Mouse (Mus musculus) regulatory T cell (primary cell): Measurements from ENCODE around the gene Ankrd10.

ENCODE experiments used
- in situ Hi-C: fragments of 300-600 bp; cut with MboI, MseI; formaldehyde crosslinking; loops from one replicate; pipeline ENCODE4 v1.15.1; 2025; ENCODE audit warnings: high pct_unique_total_duplicates

Gene Ankrd10

DNA sequence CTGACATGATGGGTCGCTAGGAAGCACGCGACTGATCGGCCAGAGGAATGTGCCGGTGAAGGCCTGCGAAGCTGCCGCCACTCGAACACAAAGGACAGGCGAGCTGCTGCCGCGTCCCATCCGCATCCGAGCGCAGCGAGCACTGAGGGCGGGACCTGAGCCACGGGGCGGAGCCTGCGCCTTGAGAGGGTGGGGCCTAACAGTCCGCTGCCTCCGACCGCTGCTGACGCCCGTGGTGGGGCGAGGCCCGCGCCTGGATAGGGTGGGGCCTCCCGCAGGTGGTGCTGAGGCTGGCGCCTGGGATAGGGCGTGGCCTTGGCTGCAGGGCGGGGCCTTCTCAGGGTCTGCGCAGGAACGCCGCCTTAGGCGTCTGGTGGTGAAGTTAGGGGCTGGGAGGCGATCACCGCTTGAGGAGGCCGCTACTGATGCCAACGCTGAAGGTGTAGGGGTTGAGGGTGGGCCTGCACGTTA, at the start of gene Ankrd10:
TSS of gene Ankrd10 (minus strand) at position 147 of the 471 bp plus-strand sequence.
- in situ Hi-C loops: loop anchor here (10.0 kb wide), 1 partner anchor 1039 kb away; the partner anchor contains the start of gene Tubgcp3

- in situ Hi-C loops: no loop called here
These were observed 49.0 kb upstream of the Ankrd10 start for GRCm38 (mm10) chr8:11684558-11684957.

GRCm38 (mm10) chr8:11668308-11668707, 32.8 kb upstream of the Ankrd10 start:
- in situ Hi-C loops: loop anchor here (5.0 kb wide), 1 partner anchor 914 kb away; no protein-coding TSS in a partner anchor

GRCm38 (mm10) chr8:11666023-11666716, 30.6 kb upstream of the Ankrd10 start:
- in situ Hi-C loops: loop anchor here (5.0 kb wide), 1 partner anchor 916 kb away; no protein-coding TSS in a partner anchor

- in situ Hi-C loops: no loop called here
These were observed 26.4 kb upstream of the Ankrd10 start for GRCm38 (mm10) chr8:11661969-11662368.

GRCm38 (mm10) chr8:11650021-11650420, 14.5 kb upstream of the Ankrd10 start:
- in situ Hi-C loops: no loop called here

GRCm38 (mm10) chr8:11643123-11643522, 7.6 kb upstream of the Ankrd10 start:
- in situ Hi-C loops: no loop called here

DNA sequence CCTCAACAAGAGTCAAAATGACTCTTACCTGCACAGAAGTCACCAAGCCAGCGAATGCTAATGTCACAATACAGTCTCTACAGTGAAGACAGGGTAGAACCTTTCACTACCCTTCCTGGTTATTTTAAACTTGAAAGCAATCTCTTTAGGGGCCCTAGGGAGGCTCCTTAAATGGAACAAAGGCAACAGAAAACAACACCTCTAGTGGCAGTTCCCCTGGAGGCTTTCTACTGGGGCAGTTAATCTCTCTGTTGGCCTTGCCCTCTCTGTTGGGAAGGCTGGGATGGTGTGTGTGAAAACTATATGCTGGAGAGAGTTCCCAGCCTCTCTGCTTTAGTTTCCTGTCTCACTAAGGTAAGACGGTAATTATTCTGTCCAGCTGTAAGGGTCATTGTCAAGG, 5.0 kb upstream of the Ankrd10 start:
- in situ Hi-C loops: no loop called here

GRCm38 (mm10) chr8:11637531-11637930, 2.0 kb upstream of the Ankrd10 start:
- in situ Hi-C loops: loop anchor here (10.0 kb wide), 1 partner anchor 1037 kb away; the partner anchor contains the start of gene Tubgcp3

DNA sequence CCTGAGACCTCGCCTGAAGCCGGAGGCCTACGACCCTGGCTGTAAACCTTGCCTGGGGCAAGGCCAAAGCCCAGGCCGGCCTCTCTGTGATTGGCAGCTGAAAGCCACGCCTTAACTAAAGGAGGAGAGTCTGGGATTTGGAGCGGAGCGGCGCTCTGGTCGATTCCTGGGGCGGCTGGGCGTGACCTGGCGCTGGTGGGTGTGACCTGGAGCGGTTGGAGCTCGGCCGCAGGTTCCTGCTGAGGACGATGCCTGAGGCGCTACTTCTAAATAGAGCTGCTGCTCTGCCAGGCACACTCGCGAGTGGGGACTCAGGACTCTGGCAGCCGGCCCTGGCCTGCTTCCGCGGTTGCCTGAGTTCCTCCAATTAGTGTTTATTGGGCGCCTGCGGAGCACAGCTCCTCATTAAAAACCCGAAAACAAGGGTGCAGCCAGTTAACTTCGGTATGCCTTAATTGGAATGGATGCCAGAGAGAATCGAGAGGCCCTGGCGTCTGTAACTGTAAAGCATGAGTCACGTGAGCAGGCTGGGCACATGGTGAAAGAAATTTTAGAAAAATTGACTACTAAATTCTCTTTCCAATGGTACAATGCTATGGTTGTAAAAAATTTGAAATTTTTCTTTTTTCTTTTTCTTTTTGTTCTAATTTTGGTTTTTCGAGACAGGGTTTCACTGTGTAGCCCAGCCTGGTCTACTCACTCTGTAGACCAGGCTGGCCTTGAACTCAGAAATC, 934 bp upstream of the Ankrd10 start:
- in situ Hi-C loops: loop anchor here (10.0 kb wide), 1 partner anchor 1038 kb away; the partner anchor contains the start of gene Tubgcp3

DNA sequence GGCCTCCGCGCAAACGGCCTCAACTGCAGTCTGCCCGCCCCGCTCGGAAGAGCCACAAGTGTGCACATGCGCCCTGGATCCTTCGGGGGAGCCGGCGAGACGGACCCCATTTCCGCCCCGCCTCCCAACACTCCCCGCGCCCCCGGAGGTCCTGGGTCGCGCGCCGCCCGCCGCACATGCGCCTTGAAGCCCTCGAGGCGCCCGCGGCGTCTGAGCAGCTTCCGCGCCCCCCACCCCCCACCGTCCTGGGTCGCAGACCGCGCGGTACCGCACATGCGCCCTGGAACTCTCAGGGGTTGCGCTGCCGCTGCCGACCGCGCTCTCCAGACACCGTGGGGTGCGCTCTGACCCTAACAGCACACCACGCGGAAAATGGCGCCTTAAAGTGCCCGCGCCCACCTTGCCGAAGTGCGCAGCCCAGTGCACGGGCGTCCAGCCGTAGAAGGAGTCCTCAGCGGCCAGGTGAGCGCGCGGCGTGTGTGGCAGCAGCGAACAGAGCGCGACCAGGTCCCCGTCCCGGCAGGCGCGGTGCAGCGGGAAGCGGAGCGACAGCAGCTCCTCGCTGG, 462 bp downstream of the Ankrd10 start:
- in situ Hi-C loops: loop anchor here (10.0 kb wide), 1 partner anchor 1040 kb away; the partner anchor contains the start of gene Tubgcp3

DNA sequence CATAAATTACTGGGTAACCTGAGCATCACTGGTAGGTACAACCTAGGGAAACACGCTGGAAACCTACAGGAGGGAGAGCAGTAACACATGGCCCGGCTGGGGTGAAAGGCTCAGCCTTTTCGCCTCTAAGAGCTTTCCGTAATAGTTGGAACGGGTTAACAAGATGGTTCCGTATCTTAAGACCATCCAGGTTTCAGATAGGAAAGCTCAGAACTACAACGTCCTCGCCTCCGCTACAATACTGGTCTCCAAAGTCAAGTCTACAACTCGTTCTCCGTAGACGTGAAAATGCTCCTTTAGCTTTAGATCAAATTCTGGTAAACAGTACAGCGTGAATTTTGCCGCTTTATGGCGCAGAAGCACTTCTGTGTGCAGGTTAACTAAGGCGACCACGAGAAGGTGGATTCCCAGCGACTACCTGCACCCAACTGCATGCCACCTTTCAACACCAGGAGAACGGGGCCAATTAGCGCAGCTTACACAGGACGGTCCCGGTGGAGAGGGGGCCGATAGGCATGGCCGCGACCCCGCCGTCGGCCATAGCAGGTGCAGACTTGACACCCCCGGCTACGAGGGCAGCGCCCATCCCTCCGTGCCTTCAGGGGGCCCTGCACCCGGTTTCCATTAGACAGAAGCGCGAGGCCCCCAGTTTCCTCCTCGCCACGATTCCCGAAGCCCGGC, 1.1 kb downstream of the Ankrd10 start:
- in situ Hi-C loops: loop anchor here (10.0 kb wide), 1 partner anchor 1040 kb away; the partner anchor contains the start of gene Tubgcp3

DNA sequence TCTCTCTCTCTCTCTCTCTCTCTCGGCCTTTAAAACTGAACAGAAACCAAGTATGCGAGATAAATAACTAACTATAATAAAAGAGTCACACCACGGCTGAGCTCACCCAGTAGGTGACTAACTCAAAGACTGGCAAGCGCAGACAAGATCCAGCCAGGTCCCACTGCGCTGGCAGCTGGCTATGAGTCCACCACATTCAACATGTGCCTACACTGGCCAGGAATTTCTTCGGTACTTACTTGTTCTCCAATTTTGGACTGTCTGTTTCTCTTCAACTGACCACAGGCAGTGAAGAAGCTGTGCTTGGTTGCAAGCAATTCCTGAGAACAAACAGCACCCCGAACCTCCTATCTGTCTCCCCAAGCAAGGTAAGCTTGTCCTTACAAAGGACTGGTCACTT, 2.1 kb downstream of the Ankrd10 start:
- in situ Hi-C loops: loop anchor here (10.0 kb wide), 1 partner anchor 1041 kb away; the partner anchor contains the start of gene Tubgcp3

DNA sequence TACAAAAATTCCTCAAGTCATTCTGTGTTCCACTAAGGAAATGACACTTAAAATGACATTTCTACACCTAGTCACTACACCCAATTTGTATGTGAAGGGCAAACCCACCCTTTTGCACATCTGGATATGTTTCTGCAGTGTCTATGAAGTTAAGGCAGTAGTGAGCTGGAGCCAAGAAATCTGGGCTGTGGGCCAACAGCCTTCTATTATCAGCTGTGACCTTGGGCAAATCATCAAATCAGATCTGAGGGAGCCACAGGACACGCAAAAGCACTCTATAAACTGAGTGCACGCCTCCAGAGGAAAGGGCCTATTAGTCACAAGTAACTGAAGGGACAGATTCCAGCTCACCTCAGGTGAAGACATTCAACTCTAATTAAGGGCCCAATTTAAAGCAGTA, 3.2 kb downstream of the Ankrd10 start:
- in situ Hi-C loops: loop anchor here (10.0 kb wide), 1 partner anchor 1042 kb away; the partner anchor contains the start of gene Tubgcp3

- in situ Hi-C loops: no loop called here
These were observed 6.4 kb downstream of the Ankrd10 start for GRCm38 (mm10) chr8:11629206-11629605.

- in situ Hi-C loops: no loop called here
These were observed 6.9 kb downstream of the Ankrd10 start for GRCm38 (mm10) chr8:11628506-11629132.

DNA sequence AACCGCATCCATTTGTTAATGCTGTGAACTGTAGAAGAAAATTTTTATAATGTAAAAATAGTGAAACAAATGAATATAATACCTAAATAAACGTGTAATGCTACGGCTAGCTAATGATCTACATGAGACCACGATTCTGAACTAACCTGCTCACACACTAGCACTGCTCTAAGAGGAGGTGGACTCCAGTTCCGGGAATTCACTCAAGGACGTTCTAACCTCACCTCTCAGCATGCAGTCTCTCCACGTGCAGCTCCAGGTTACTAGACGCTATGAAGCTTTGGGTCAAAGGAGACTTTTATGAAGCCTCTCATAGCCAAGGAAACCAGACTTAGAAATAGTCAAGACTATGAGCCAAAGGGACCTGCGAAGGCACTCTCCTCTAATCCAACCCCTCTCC, 7.8 kb downstream of the Ankrd10 start:
- in situ Hi-C loops: no loop called here

GRCm38 (mm10) chr8:11625084-11625483, 10.5 kb downstream of the Ankrd10 start:
- in situ Hi-C loops: no loop called here

- in situ Hi-C loops: no loop called here
These were observed 16.5 kb downstream of the Ankrd10 start for GRCm38 (mm10) chr8:11619091-11619490.

DNA sequence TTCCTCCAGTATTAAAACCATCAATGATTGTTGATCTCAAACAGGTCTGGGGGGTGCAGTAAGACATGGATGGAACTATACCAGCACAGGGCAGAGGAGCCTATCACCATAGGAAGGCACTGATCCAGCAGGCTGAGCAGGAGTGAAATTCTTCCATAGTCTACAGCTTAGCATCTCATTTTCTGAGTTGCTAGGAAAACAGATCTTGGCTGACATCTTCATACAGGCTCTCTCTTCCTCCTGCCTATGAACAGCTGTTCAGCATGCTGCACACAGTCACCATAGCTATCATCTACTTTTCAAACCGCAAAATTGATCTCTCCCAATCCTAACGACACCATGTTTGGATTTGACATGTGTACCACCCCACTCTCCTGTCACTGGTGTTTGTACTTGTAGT, 17.5 kb downstream of the Ankrd10 start:
- in situ Hi-C loops: no loop called here

- in situ Hi-C loops: no loop called here
These were observed 19.3 kb downstream of the Ankrd10 start for GRCm38 (mm10) chr8:11616294-11616693.
